8 mouse cellular contexts compared by ENCODE assay signal in genomic region chr7:64839801-64840575, GRCm38 (mm10). TPM values are rescaled to one million over a fixed set of nuclear protein-coding genes. Genes with fewer than 3 reads are reported as not detected.
A peak's percentile ranks its signal among the peaks of the same experiment; 100 is the strongest.
DNase-seq lines count a peak whose midpoint lies in the region; ATAC-seq lines count a peak whose summit lies in the region.

No protein-coding gene starts in this region.

- no peak overlapping the region for H3K27ac ChIP-seq in embryonic facial prominence, embryonic 11.5 days (replicated peaks; ENCODE audit: low read depth, low read length)
- H3K27ac ChIP-seq in limb, embryonic 11.5 days (replicated peaks; ENCODE audit: low read depth, low read length), result no peak overlapping the region
- 0 out of 2 replicates have a peak overlapping the region, but pooled peaks have one; percentile 8 for H3K27ac ChIP-seq in midbrain, embryonic 14.5 days (replicated peaks; ENCODE audit: low read depth, low read length)
- H3K27ac ChIP-seq in stomach, embryonic 16.5 days (ENCODE audit: low read length), result no peak overlapping the region

- H3K4me2 ChIP-seq in embryonic facial prominence, embryonic 11.5 days (ENCODE audit: low read depth, low read length), result peak overlapping the region; percentile 50
- H3K4me2 ChIP-seq in limb, embryonic 11.5 days (ENCODE audit: low read depth, severe bottlenecking), result peak overlapping the region; percentile 40
- peak overlapping the region; percentile 52 for H3K4me2 ChIP-seq in midbrain, embryonic 14.5 days (ENCODE audit: low read length)
- H3K4me2 ChIP-seq in stomach, embryonic 16.5 days (ENCODE audit: low read depth, low read length), result peak overlapping the region; percentile 38

- WGBS in embryonic facial prominence, embryonic 11.5 days, result 2% methylated on average over 21 of the region's 21 CpGs
- WGBS in limb, embryonic 11.5 days, result 1% methylated on average over 21 of the region's 21 CpGs
- under 1% methylated on average over 21 of the region's 21 CpGs for WGBS in midbrain, embryonic 14.5 days
- WGBS in stomach, embryonic 16.5 days, result 2% methylated on average over 21 of the region's 21 CpGs

- no peaks in the 10 kb centered on the region for H3K4me1 ChIP-seq in embryonic facial prominence, embryonic 11.5 days (ENCODE audit: control insufficient read depth, insufficient read depth, low read length)
- no peaks in the 10 kb centered on the region; the same call in 1 of the 2 replicates for H3K4me1 ChIP-seq in limb, embryonic 11.5 days (ENCODE audit: control insufficient read depth, insufficient read depth, low read length)
- peaks cover 17% of the 10 kb centered on the region for H3K4me1 ChIP-seq in midbrain, embryonic 14.5 days (ENCODE audit: control insufficient read depth, insufficient read depth, low read length)
- H3K4me1 ChIP-seq in stomach, embryonic 16.5 days (ENCODE audit: control insufficient read depth, insufficient read depth, low read length), result peaks cover 4% of the 10 kb centered on the region; the same call in 1 of the 2 replicates

- ATAC-seq in embryonic facial prominence, embryonic 11.5 days (replicated peaks; ENCODE audit: insufficient number of reproducible peaks, low FRiP score, low TSS enrichment, low read depth), result peak; percentile 82
- ATAC-seq in limb, embryonic 11.5 days (ENCODE audit: insufficient number of reproducible peaks, low FRiP score, low TSS enrichment, low read depth), result peak; percentile 54; the same call in 1 of the 2 replicates
- peak; percentile 79 for ATAC-seq in midbrain, embryonic 14.5 days (ENCODE audit: low FRiP score, low TSS enrichment)
- peak; percentile 89 for ATAC-seq in stomach, embryonic 16.5 days (ENCODE audit: insufficient read depth, low FRiP score)

- H3K9ac ChIP-seq in embryonic facial prominence, embryonic 11.5 days (replicated peaks; ENCODE audit: low read length), result no peak overlapping the region
- no peak overlapping the region; the same call in 1 of the 2 replicates for H3K9ac ChIP-seq in limb, embryonic 11.5 days (ENCODE audit: low read length)
- no peak overlapping the region; the same call in 1 of the 2 replicates for H3K9ac ChIP-seq in midbrain, embryonic 14.5 days (replicated peaks; ENCODE audit: low read length)
- H3K9ac ChIP-seq in stomach, embryonic 16.5 days (ENCODE audit: low read length), result no peak overlapping the region

- H3K27me3 ChIP-seq in embryonic facial prominence, embryonic 11.5 days (ENCODE audit: control insufficient read depth, insufficient read depth, low read length), result no peaks in the 10 kb centered on the region
- H3K27me3 ChIP-seq in limb, embryonic 11.5 days (ENCODE audit: control insufficient read depth, insufficient read depth, low read length), result no peaks in the 10 kb centered on the region
- H3K27me3 ChIP-seq in midbrain, embryonic 14.5 days (ENCODE audit: control insufficient read depth, insufficient read depth, low read length), result no peaks in the 10 kb centered on the region
- no peaks in the 10 kb centered on the region for H3K27me3 ChIP-seq in stomach, embryonic 16.5 days (ENCODE audit: control insufficient read depth, insufficient read depth, low read length)

- H3K4me3 ChIP-seq in embryonic facial prominence, embryonic 11.5 days (ENCODE audit: low read depth, low read length), result peak overlapping the region; percentile 25; the same call in 1 of the 2 replicates
- no peak overlapping the region; the same call in 1 of the 2 replicates for H3K4me3 ChIP-seq in limb, embryonic 11.5 days (ENCODE audit: low read depth, low read length)
- H3K4me3 ChIP-seq in midbrain, embryonic 14.5 days (replicated peaks; ENCODE audit: low read depth, low read length), result peak overlapping the region; percentile 18; the same call in 1 of the 2 replicates
- peak overlapping the region; percentile 23 for H3K4me3 ChIP-seq in stomach, embryonic 16.5 days (replicated peaks; ENCODE audit: low read length)

- H3K9me3 ChIP-seq in embryonic facial prominence, embryonic 11.5 days (replicated peaks; ENCODE audit: control insufficient read depth, low read length), result no peaks in the 10 kb centered on the region
- H3K9me3 ChIP-seq in limb, embryonic 11.5 days (ENCODE audit: control insufficient read depth, low read length), result no peaks in the 10 kb centered on the region
- H3K9me3 ChIP-seq in midbrain, embryonic 14.5 days (ENCODE audit: control insufficient read depth, low read length), result no peaks in the 10 kb centered on the region
- H3K9me3 ChIP-seq in stomach, embryonic 16.5 days (replicated peaks; ENCODE audit: control insufficient read depth, low read length), result no peaks in the 10 kb centered on the region

- no peaks in the 10 kb centered on the region for H3K36me3 ChIP-seq in embryonic facial prominence, embryonic 11.5 days (replicated peaks; ENCODE audit: control insufficient read depth, insufficient read depth, low read depth, low read length)
- no peaks in the 10 kb centered on the region for H3K36me3 ChIP-seq in limb, embryonic 11.5 days (ENCODE audit: control insufficient read depth, insufficient read depth, low read length)
- H3K36me3 ChIP-seq in midbrain, embryonic 14.5 days (ENCODE audit: control insufficient read depth, insufficient read depth, low read length), result no peaks in the 10 kb centered on the region
- H3K36me3 ChIP-seq in stomach, embryonic 16.5 days (ENCODE audit: control insufficient read depth, insufficient read depth, low read length), result no peaks in the 10 kb centered on the region

- DNase-seq in adrenal gland, adult 18-20 months (ENCODE audit: low spot score in 2 of 2), result peak; percentile 29 to 42
- DNase-seq in embryonic facial prominence, embryonic 11.5 days (ENCODE audit: low spot score), result peak; percentile 78
- peak; percentile 19 to 58 for DNase-seq in heart, adult 9 months (ENCODE audit: low spot score in 2 of 2)
- peak; percentile 40 for DNase-seq in kidney, adult 9 months
- peak; percentile 55 for DNase-seq in limb, embryonic 11.5 days (ENCODE audit: low spot score)
- peak; percentile 76 for DNase-seq in midbrain, embryonic 14.5 days
- no peak for DNase-seq in spleen, postnatal 14 days (ENCODE audit: low spot score in 2 of 2)

RNA-seq across cellular contexts. Expression of gene Nsmce3, which starts 32.8 kb away (rescaled TPM):
- total RNA-seq in adrenal gland, adult 18-20 months (2021), result 1 to 10 TPM; 7.1 to 7.8 TPM
- polyA plus RNA-seq in embryonic facial prominence, embryonic 11.5 days (2014; fragmentation: Nextera tagmentation; extraction: Ambion mirVana), result 13.5 and 14.9 TPM in 2 replicates
- polyA plus RNA-seq in limb, embryonic 11.5 days (2014; fragmentation: Nextera tagmentation; extraction: Ambion mirVana), result 11.3 and 11.6 TPM in 2 replicates
- 10.7 and 12.3 TPM in 2 replicates for polyA plus RNA-seq in midbrain, embryonic 14.5 days (2014; fragmentation: Nextera tagmentation; extraction: Ambion mirVana)
- polyA plus RNA-seq in stomach, embryonic 16.5 days (2015; fragmentation: Nextera tagmentation; extraction: Ambion mirVana), result 9.7 and 10.6 TPM in 2 replicates

Comparison
In these comparisons a context has a peak if more than half of its experiments do, and no peak if none do; other contexts are left out.
1. DNase-seq: peak in adrenal gland, adult 18-20 months (2 of 2), embryonic facial prominence, embryonic 11.5 days (single experiment), heart, adult 9 months (2 of 2), kidney, adult 9 months (single experiment), limb, embryonic 11.5 days (single experiment) and midbrain, embryonic 14.5 days (single experiment); none in spleen, postnatal 14 days (0 of 2).
2. Peak in every context shown above with its lines, with median percentiles within 50 percentile points of each other: ATAC-seq and H3K4me2 ChIP-seq.